Mouse (Mus musculus) ES-E14 (cell line): Measurements from ENCODE around the gene Rybp.

ENCODE experiments used
- HCFC1 ChIP-seq: IDR thresholded peaks from 2 replicates; pipeline ENCODE4 v1.6.1; 2012; ENCODE audit warnings: low read length, inconsistent platforms, borderline replicate concordance; ENCODE audit not compliant: insufficient read depth
- MAFK ChIP-seq: IDR thresholded peaks from 2 replicates; pipeline ENCODE4 v1.6.1; 2014; ENCODE audit warnings: mild to moderate bottlenecking, low read depth, low read length, inconsistent platforms; ENCODE audit not compliant: insufficient read depth
- ZC3H11A ChIP-seq: IDR thresholded peaks from 2 replicates; pipeline ENCODE4 v1.6.1; 2012; ENCODE audit warnings: low read depth, mild to moderate bottlenecking, inconsistent platforms, low read length, borderline replicate concordance
- ZNF384 ChIP-seq: IDR thresholded peaks from 2 replicates; pipeline ENCODE4 v1.6.1; 2012; ENCODE audit warnings: low read depth, low read length, inconsistent platforms

DNA sequence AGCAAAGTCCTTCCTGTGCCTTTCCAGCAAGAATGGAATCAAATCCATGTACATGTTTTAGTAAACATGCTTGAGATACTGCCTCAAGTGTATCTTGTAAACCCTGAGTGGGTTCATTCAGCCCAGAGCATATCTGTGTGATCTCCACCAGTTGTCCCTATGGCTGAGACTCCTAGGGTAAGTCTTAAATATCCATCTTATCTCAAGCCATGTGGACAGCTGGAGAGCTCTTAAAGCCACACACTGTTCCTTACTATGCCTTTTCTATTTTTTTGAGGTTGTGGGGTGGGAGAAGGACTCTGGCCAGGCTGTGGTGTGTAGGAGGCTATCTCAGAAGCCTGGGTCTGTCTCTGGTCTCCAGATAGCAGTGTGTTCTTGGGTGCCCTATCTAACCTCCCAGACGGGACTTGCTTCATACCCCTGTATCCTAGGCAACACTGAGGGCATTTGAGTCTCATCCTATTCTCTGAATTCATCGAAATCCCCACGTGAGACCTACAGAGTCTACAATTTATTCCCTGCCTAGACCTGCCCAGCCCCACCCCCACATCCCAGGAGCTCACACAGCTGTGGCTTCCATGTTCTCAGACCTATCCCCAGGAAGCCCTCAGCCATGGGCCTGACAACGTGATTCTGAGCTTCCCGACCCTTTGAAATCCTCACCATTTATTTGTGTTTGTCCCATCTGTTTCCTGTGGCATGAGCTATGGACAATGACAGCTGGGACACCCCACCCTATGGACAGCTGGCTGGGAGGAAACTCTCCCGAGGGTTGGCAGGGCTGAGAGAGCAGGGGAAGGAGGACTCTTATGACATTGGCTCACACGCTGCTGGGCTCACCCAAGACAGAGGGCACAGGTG is 98.2 kb downstream of the Rybp start:
- TF ChIP-seq MAFK (no peak), ZNF384 (no peak), HCFC1 (no peak), ZC3H11A (no peak)
